Mouse (Mus musculus) testis, postnatal 14 days (tissue): ENCODE measurements around the gene Ankrd13c.

Source experiments
- DNase-seq: peaks from one replicate; pipeline ENCODE4 v3.0.0; 2021; ENCODE audit warnings: low spot score

Gene Ankrd13c

GRCm38 (mm10) chr3:157955466-157955865, 8.4 kb downstream of the Ankrd13c start:
- DNase-seq = no peak

- no peak for DNase-seq
Measured at GRCm38 (mm10) chr3:157956201-157956600, 9.2 kb downstream of the Ankrd13c start.

- no peak for DNase-seq
Measured at GRCm38 (mm10) chr3:157957320-157957719, 10.3 kb downstream of the Ankrd13c start.

GRCm38 (mm10) chr3:157971151-157971550, 24.1 kb downstream of the Ankrd13c start:
- no peak for DNase-seq

GRCm38 (mm10) chr3:157973236-157973635, 26.2 kb downstream of the Ankrd13c start:
- no peak for DNase-seq

- DNase-seq = no peak
Measured at GRCm38 (mm10) chr3:157979619-157980018, 32.6 kb downstream of the Ankrd13c start.

- DNase-seq = no peak
Measured at GRCm38 (mm10) chr3:157993322-157993721, 46.3 kb downstream of the Ankrd13c start.

- DNase-seq = no peak
Measured at GRCm38 (mm10) chr3:157995726-157996125, 48.7 kb downstream of the Ankrd13c start.

GRCm38 (mm10) chr3:157998742-157999369, 51.8 kb downstream of the Ankrd13c start:
- DNase-seq = no peak

- no peak for DNase-seq
Measured at GRCm38 (mm10) chr3:158008647-158009046, 61.6 kb downstream of the Ankrd13c start.

- DNase-seq = no peak
Measured at GRCm38 (mm10) chr3:158009762-158010320, 62.8 kb downstream of the Ankrd13c start.

- DNase-seq = peak; percentile 92
Measured at GRCm38 (mm10) chr3:158031371-158031925, 84.4 kb downstream of the Ankrd13c start.

GRCm38 (mm10) chr3:158032106-158032505, 85.1 kb downstream of the Ankrd13c start:
- DNase-seq = no peak

- peak; percentile 15 for DNase-seq
Measured at GRCm38 (mm10) chr3:158035866-158036265, 88.8 kb downstream of the Ankrd13c start.

GRCm38 (mm10) chr3:158036329-158036988, 89.4 kb downstream of the Ankrd13c start, which contains the start of the genes Srsf11 and Lrrc40:
Gene Srsf11 (minus strand): TSS chr3:158036639.
Gene Lrrc40 (plus strand): TSS chr3:158036662.
- DNase-seq = peak; percentile 96

GRCm38 (mm10) chr3:158038106-158038505, 91.1 kb downstream of the Ankrd13c start:
- no peak for DNase-seq

GRCm38 (mm10) chr3:158040755-158041154, 93.7 kb downstream of the Ankrd13c start:
- DNase-seq = no peak

GRCm38 (mm10) chr3:158049508-158049907, 102.5 kb downstream of the Ankrd13c start:
- no peak for DNase-seq
